Mouse (Mus musculus): ENCODE measurements around the gene Gm4969.
"Not testable (repeated sequence)": the region's sequence is repeated elsewhere in the genome, so short reads cannot be mapped to it uniquely, and the experiment has no call there.

Gene Gm4969

DNA sequence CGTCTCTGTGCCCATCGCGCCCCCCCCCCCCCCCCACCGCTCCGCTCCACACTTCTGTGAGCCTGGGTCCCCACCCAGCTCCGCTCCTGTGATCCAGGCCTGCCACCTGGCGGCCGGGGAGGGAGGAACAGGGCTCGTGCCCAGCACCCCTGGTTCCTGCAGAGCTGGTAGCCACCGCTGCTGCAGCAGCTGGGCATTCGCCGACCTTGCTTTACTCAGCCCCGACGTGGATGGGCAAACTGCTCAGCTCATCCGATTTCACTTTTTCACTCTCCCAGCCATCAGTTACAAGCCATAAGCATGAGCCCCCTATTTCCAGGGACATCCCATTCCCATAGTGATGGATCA lies 25.0 kb downstream of the Gm4969 start:
- DNase-seq: peak; percentile 92 to 95

DNA sequence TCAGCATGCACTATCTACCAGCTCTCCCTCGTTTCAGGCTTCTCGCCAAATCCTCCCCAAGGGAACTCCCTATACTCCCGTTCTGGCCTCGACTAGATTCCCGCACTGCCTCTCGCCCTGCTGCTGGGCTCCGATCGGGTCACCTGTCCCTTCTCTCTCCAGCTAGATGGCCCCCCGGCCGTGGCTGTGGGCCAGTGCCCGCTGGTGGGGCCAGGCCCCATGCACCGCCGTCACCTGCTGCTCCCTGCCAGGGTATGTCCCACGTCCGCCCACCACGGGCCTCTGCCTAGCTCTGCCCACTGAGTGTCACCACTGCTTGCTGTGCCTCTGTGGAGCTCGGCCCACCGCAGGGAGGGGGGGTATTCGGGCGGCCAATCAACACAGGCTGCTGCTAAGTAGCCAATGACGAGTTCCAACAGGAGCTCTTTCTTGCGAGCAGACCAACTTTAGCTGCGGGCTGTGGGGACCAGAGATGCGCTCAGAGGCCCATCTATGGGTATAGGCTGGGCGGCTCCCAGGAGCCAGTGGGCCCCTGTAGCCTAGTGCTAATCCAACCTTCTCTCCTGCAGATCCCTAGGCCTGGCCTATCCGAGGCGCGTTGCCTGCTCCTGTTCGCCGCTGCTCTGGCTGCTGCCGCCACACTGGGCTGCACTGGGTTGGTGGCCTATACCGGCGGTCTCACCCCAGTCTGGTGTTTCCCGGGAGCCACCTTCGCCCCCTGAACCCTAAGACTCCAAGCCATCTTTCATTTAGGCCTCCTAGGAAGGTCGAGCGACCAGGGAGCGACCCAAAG lies 25.6 kb downstream of the Gm4969 start:
- peak; percentile 76 to 87 for DNase-seq

DNA sequence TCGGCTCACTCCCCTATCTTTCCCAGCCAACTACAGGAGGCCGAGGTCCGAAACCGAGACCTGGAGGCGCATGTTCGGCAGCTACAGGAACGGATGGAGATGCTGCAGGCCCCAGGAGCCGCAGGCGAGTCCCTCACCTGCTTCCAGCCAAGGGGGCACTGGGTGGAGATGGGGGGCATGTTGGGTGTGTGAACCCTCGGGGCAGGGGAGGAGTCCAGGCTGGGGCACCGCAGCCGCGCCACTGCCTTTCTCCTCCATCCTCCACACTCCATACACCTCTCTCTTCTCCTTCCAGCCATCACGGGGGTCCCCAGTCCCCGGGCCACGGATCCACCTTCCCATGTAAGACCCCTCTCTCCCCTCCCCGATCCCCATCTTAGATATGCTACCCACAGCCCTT lies 26.3 kb downstream of the Gm4969 start:
- peak in 1 of 2 experiments; percentile 15 for DNase-seq

DNA sequence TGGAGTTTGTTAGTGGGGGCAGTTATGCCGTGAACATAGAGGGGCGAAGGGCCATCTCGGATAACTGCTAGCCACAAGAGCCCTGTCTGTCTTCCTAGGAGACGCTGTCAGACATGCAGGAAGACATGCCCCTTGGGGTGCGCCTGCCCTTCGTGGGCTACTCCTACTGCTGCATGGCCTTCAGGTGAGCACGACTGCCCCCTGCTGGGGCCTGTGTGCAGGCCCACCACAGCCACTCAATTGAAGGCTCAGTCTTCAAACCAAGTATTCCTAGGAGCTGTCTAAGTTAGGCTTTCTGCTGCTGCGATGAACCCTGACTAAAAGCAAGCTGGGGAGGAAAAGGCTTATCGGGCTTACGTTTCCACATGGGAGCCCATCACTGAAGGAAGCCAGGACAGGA lies 29.4 kb downstream of the Gm4969 start:
- DNase-seq: peak; percentile 81 to 87

DNA sequence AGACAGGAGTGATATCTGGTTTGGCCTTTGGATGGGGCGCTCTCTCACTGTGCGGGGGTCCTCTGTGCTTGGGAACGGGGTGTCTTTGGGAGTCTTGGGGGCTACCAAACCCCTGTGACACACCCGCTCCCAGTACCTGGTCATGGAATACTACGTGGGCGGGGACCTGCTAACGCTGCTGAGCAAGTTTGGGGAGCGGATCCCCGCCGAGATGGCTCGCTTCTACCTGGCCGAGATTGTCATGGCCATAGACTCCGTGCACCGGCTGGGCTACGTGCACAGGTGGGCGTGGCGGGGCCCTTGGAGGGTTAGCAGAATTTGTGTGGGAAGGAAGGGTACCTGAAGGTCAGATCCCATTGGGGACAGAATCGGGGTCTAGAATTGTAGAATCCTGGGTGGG lies 31.4 kb downstream of the Gm4969 start:
- DNase-seq: no peak

DNA sequence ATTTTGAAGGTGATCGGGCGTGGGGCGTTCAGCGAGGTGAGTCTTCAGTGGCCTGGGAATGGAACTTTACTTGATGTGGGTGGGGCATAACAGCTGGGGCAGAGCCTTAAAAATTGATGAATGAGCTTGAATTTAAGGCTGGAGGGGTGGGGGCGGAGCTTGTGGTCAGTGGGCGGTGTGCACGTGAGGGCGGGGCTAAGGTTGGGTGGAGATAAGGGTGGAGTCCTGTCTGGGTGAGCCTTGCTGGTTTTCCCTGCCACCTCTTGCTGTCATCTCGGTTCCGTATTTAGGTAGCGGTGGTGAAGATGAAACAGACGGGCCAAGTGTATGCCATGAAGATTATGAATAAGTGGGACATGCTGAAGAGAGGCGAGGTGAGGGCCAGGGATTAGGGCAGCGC lies 32.1 kb downstream of the Gm4969 start:
- DNase-seq: peak; percentile 81 to 85

DNA sequence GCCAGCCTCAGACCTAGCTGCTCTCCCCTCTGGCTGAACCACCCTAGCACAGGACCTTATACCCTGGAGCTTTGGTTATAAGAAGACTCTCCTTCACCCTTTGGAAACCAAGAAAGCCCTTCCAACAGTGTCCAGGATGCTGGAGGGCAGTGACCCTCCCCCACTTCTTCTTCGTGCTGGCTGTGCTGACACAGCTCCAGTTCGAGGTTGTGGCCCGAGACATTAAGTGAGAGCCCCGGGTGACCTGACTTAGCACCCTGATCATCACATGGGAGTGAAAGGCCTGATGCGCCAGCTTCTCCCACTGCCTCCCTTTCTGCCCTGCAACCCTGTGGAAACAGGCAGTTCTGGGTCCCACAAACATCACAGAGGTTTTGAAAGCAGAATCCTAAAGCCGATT lies 32.7 kb downstream of the Gm4969 start:
- DNase-seq: peak in 1 of 2 experiments; percentile 35

DNA sequence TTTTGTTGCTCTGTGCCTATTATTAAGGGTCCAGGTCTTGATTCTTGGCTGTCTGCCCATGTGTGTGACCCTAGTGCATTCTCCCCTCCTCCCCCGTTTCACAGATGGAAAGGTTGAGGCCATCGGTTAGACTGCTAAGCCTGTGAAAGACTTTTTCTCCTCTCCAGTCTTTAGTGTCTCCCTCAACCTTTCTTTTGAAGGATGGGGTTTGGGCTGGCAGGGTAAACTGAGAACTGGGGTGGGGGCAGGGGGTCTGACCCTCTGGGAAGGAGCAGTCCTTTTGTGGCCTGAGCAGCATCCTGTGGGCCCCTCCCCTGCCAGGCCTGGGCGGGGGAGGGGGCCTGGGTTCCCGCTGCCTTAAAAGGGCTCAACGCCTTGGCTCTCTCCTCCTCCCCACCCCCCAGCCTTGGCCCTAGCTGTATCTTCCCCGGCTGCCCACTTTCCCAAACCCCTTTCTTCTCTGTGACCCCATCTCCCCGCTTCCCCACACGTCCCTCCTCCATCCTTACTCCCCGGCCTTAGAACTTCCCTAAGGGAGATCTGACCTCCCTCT lies 33.2 kb downstream of the Gm4969 start:
- DNase-seq: no peak

DNA sequence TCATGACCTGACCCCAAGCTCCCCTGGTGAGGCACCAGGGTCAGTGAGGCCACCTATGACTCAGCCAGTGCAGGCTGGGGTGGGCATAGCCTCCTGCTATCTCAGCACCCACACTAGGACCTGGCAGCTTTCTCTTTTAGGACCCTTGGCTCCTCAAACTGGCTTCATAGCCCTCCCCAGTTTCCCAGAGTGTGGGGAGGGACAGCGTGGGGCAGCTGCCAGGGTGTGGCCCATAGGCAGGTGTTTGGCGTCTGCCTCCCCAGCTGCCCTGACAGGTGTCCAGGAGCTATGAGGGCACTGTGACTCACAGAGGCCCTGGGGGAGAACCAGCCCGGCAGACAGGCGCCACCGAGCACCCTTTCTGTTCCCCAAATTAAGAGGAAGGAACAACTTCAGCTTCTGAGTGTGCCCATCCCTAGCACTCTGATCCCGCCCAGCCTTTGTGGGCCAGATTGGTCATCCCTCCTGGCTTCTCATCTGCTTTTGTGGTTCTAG lies 33.8 kb downstream of the Gm4969 start:
- no peak for DNase-seq

DNA sequence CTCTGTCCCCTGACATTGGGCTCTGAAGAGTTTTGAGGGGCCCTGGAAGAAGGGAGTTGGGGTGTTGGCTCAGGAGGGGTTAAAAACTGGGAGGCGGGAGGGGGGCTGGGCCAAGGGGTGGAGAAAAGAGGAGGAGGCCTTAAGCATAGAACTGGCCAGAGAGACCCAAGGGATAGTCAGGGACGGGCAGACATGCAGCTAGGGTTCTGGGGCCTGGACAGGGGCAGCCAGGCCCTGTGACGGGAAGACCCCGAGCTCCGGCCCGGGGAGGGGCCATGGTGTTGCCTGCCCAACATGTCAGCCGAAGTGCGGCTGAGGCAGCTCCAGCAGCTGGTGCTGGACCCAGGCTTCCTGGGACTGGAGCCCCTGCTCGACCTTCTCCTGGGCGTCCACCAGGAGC lies 34.5 kb downstream of the Gm4969 start, which contains the start of gene Dmpk:
Gene Dmpk, plus strand, starts transcription at position 149 of the 400 bp plus-strand sequence.
- DNase-seq: peak; percentile 51 to 59

DNA sequence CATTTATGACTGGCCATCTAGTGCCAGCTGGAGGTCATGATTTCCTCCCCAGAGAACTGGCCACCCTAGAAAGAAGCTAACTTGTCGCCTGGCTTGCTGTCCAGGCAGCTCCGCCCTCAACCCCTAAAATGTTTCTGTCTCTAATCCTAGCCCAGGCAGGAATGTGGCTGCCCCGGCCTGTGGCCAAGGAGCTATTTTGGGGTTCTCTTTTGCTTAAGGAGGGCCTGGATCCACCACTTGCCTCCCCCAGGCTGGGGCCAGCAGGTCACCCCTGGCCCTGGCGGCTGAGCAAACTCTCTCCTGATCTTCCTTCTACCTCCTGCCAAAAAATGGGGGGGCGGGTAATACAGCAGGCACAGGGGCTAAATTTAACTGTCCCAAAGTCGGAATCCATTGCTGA lies 35.1 kb downstream of the Gm4969 start:
- DNase-seq: peak in 1 of 2 experiments; percentile 51

DNA sequence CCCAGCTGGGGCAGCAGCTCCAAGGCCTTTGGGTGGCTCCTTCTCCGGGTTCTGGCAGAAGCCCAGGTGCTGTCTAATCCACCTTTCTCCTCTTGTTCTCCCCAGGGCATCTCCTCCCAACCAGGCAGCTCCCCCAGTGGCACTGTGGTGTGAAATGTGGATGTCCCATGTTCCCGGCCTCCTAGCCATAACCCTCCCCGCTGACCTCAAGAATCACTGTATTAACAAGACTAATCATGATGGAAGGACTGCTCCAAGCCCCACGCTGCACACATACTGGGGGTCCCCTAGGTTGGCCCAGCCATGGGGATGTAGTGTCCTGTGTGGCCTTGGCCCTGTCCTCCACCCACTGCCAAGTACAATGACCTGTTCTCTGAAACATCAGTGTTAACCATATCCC lies 36.0 kb downstream of the Gm4969 start:
- DNase-seq: no peak

DNA sequence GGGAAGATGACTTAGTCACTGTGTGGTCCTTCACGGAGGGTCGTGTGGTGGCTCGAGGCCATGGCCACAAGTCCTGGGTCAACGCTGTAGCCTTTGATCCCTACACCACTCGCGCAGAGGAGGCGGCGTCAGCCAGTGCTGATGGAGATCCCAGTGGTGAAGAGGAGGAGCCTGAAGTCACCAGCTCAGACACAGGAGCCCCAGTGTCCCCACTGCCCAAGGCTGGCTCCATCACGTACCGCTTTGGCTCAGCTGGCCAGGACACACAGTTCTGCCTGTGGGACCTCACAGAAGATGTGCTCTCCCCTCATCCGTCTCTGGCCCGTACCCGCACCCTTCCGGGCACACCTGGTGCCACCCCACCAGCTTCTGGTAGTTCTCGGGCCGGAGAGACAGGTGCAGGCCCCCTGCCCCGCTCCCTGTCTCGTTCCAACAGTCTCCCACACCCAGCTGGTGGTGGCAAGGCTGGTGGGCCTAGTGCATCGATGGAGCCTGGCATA lies 37.7 kb downstream of the Gm4969 start:
- no peak for DNase-seq

DNA sequence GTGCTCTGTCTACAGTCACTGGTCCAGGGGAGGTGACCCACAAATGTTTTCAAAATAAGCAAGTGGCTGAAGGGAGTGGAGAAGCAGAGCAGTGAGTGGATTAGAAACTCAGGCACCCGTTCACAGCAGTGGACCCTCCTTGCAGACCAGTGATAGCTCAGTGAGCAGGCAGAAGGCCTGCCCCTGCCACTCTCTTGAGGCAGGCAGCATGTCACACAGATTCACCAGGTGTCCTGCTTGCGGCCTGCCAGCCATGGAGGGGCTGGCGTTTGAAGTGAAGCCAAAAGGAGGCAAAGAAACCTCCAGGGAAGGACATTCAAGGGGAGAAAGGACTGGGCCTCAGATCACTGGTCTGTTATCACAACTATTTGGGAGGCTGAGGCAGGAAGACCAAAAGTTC lies 39.4 kb downstream of the Gm4969 start:
- DNase-seq: no peak

DNA sequence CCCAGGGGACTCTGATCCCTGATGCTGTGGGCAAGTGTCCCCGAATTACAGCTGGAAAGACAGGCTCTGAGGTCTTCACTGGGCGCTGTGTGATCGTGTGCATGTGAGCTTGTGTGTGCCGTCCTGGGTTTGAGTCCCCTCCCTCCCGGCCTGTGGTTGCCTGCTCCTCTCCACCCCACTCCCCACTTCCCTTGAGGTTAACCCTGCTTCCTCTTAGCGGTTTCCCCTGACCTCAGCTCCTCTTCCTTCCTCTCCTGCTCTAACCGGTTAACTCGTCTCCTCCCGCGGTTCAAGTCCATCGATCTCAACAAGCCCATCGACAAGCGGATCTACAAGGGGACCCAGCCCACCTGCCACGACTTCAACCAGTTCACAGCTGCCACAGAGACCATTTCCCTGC lies 40.4 kb downstream of the Gm4969 start:
- no peak for DNase-seq

DNA sequence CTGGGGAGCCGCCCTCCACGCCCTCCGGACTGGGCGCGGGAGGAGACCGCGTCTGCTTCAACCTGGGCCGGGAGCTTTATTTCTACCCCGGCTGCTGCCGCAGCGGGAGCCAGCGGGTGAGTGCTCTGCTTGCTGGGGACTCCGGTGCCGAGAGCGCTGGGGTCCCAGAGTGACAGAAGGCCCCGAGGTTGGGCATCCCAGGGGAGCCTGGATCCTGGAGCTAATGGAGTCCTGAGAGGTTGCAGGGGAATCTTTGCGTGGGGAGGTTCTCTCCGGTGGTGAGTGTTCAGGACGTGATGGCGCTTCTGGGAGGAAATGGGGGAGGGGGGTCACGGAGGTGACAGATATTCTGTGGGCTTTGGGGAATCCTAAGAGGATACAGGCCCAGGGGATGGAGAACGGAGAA lies 41.6 kb downstream of the Gm4969 start:
- peak; percentile 44 to 66 for DNase-seq

DNA sequence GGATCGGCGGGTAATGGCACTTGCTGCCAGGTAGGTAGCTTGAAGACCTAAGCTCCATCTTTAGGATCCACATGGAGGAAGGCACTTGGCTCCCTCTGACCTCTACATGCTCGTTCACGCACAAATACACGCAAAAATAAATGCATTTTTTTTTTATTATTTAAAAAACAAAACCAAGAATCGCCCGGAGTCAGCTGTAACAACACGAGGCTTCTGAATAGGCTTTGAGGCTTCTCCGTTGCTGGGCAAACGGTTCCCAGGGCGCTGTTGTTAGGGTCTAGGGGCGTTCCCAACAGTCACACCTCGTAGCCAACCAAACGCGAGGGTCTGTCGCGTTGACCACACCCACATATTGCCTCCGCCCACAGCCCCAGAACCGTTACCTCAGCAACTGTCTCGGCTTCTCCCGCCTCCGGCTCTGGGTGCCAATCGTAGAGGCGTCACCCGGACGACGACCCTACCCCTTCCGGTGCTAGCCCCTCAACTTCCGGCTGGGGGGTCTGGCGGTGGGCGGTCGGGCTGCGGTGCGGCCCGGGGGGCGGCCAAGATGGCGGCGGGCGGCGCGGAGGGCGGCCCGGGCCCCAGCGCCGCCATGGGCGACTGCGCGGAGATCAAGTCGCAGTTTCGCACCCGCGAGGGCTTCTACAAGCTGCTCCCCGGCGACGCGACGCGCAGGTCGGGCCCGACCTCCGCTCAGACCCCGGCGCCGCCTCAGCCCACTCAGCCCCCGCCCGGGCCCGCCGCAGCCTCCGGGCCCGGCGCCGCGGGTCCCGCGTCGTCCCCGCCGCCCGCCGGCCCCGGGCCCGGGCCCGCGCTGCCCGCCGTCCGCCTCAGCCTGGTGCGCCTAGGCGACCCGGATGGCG lies 42.2 kb downstream of the Gm4969 start, which contains the start of gene Dmwd:
Gene Dmwd, plus strand, starts transcription at position 505 of the 863 bp plus-strand sequence.
- DNase-seq: peak; percentile 97 to 98

DNA sequence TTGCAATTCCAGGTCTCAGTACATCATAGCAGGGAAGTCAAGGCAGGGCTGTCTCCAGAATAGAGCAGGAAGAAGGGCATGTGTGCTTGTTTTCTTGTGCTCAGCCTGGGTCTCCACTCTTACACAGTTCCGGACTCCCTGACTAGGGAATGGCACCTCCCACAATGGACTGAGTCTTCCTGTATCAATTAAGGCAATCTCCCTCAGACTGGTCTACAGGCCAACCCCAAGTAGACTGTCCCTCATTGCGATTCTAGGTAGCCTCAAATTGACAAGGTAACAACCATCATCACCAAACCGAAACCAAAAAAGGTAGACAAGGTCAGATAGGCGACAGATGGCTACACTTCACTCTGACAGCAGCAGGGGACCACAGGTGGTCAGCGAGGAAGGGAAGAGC lies 42.9 kb downstream of the Gm4969 start:
- no peak for DNase-seq

DNA sequence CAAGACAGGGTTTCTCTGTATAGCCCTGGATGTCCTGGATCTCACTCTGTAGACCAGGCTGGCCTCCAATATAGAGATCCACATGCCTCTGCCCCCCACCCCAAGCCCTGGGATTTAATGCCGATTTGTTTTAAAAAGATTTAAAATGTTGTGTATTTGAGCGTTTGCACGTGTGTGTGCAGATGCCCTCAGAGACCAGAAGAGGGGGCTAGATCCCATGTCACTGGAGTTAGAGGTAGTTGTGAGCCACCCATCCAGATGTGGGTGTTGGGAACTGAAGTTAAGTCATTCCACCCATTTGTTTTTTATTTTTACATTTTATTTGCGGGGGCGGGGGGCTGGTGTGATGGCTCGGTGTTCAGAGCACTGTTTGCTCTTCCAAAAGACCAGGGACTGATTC lies 43.7 kb downstream of the Gm4969 start:
- DNase-seq: no peak

DNA sequence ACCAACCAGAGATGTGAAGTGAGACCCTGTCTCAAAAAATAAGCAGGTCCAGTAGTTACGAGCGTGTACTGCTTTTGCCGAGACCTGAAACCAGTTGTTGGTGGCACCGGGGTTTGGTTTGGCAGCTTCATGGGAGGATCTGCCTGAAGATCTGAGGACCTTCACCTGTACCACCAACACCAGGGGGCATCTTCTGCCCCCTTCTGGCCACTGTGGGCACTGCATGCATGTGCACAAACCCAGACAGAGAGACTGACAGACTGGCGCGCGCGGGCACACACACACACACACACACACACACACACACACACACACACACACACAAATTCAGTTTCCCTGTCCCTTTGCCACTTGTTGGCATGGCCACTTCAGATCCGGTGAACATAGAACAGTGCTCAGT lies 44.7 kb downstream of the Gm4969 start:
- DNase-seq: peak; percentile 74 to 75

DNA sequence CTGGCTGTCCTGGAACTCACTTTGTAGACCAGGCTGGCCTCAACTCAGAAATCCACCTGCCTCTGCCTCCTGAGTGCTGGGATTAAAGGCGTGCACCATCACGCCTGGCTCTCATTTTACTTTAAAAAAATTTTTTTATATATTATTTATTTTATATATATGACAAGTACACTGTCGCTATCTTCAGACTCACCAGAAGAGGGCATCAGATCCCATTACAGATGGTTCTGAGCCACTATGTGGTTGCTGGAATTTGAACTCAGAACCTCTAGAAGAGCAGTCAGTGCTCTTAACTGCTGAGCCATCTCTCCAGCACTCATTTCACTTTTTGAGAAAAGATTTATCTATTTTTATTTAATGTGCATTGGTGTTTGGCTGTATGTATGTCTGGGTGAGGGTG lies 47.1 kb downstream of the Gm4969 start:
- DNase-seq: not testable (repeated sequence)

DNA sequence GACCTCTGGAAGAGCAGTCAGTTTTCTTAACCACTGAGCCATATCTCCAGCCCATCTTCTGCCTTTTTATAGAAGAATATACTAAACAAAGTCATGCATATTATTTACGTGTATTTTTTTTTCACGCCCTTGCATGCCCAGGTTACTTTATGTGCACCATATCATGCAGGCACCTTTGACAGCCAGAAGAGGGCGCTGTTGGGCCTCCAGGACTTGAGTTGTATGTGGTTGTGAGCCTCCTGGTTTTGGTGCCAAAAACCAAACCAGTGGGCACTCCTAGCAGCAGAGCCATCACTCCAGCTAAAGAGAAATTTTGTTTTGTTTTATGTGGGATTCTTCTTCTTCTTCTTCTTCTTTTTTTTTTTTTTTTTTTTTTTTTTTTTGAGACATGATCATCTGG lies 48.7 kb downstream of the Gm4969 start:
- DNase-seq: peak in 1 of 2 experiments; percentile 54

DNA sequence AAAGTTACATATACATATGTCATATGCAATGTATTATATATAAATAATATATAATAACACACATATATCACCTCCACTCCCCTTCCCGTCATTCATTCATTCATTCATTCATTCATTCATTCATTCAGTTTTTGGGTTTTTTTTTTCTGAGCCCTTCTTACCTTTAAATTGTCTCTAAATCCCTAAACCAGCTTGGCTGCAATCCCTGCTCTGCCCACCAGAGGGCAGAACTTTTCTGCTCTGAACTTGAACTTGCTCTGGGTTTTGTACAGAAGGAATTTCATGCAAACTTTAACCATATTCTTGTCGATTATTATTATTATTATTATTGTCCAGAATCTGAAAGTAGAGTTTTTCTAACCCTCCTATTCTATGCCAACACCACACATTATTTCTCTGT lies 49.5 kb downstream of the Gm4969 start:
- DNase-seq: peak; percentile 87
